Mouse (Mus musculus): ENCODE measurements at regions not wholly inside any gene's neighbourhood (a gene's known extent, or its start where the extent isn't known, plus 50 kb on each side); places are given as distances from the start of the nearest gene placed in this dataset.

DNA sequence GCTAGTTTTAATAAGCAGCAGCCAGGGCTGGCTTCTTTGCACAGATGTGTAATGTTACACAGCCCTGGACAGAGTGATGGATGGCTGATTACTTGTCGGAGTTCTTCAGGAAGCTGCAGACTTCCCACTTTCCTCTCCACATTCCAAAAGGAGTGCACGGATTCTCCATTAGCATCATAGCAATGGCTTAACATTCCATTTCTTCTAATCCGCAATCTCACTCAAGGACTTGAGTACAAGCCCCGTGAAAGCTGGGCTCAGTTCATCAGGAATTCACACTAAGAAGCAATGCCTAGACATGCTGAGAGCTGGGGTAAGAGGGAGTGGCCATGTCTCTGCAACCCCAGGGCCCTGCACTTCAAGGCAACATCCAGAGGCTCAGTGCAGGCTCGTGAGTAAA is 126.3 kb upstream of the 9330182O14Rik start:
- TF ChIP-seq CTCF (IDR thresholded peaks at IDR 0.05; ENCODE audit: insufficient read depth, low read depth, low read length) (no peak), POLR2A (IDR thresholded peaks at IDR 0.05; ENCODE audit: insufficient read depth, low read depth, low read length) (no peak)
